ENCODE assay signal across 20 mouse cellular contexts in the genomic region with DNA sequence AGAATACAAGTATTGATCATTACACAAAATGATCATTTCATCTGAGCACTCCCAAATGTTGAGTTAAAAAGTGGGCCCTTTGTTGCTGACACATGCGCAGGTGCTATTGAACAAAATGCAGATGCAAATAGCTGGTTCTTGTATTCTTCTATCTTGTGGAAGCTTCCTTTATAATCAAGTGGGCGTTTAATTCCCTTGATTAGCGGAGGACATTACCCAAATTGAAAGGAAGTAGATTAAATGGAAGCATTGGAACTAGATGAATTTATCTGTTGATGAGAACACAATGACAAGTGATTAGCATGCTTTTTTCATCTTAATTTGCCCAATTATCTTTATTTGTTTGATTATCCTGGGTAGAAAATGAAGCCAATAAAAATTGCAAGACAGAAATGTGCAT. TPM values are rescaled to one million over a fixed set of nuclear protein-coding genes. Genes with fewer than 3 reads are reported as not detected.
DNase-seq lines count a peak whose midpoint lies in the region; ATAC-seq and TF ChIP-seq lines count a peak whose summit lies in the region.
"Had no signal": no experiment of that assay in that cellular context is flagged by ENCODE, and none has a peak within 500 bp of the region (broad histone marks: within the 10 kb centered on the region; RNA-seq: fewer than 3 reads in every experiment).

No protein-coding gene starts in this region.

- H3K4me2 ChIP-seq in forebrain, embryonic 13.5 days = no peak overlapping the region
- no peak overlapping the region for H3K4me2 ChIP-seq in forebrain, embryonic 12.5 days
- no peak overlapping the region for H3K4me2 ChIP-seq in forebrain, embryonic 16.5 days (ENCODE audit: low read length)
- H3K4me2 ChIP-seq: embryonic facial prominence, embryonic 12.5 days had no signal

- no peak for TF ChIP-seq POLR2A in brain, embryonic 14.5 days (IDR thresholded peaks at IDR 0.05; ENCODE audit: borderline replicate concordance, extremely low read depth, insufficient read depth, insufficient read length, poor library complexity, severe bottlenecking)

- no peaks in the 10 kb centered on the region for H3K27me3 ChIP-seq in forebrain, embryonic 13.5 days
- no peaks in the 10 kb centered on the region for H3K27me3 ChIP-seq in forebrain, embryonic 12.5 days
- no peaks in the 10 kb centered on the region for H3K27me3 ChIP-seq in forebrain, embryonic 16.5 days (replicated peaks; ENCODE audit: control insufficient read depth, insufficient read depth, low read length)
- no peaks in the 10 kb centered on the region for H3K27me3 ChIP-seq in forebrain, embryonic 10.5 days (ENCODE audit: poor library complexity, severe bottlenecking)
- H3K27me3 ChIP-seq: CH12.LX; embryonic facial prominence, embryonic 12.5 days; Patski had no signal

- H3K9ac ChIP-seq in forebrain, embryonic 13.5 days = no peak overlapping the region
- H3K9ac ChIP-seq in forebrain, embryonic 12.5 days = no peak overlapping the region
- H3K9ac ChIP-seq in forebrain, embryonic 16.5 days (replicated peaks; ENCODE audit: low read depth, low read length) = no peak overlapping the region
- H3K9ac ChIP-seq: embryonic facial prominence, embryonic 12.5 days had no signal

- H3K36me3 ChIP-seq in forebrain, embryonic 13.5 days (ENCODE audit: poor library complexity, severe bottlenecking) = no peaks in the 10 kb centered on the region
- no peaks in the 10 kb centered on the region for H3K36me3 ChIP-seq in forebrain, embryonic 12.5 days (replicated peaks)
- no peaks in the 10 kb centered on the region for H3K36me3 ChIP-seq in forebrain, embryonic 16.5 days (ENCODE audit: control insufficient read depth, insufficient read depth)
- H3K36me3 ChIP-seq in forebrain, embryonic 10.5 days (replicated peaks) = no peaks in the 10 kb centered on the region
- H3K36me3 ChIP-seq: embryonic facial prominence, embryonic 10.5 days; embryonic facial prominence, embryonic 12.5 days; G1E had no signal

- no peak for TF ChIP-seq CTCF in brain, embryonic 14.5 days (IDR thresholded peaks at IDR 0.05; ENCODE audit: borderline replicate concordance, extremely low read depth, insufficient read depth, insufficient read length)

- no peak overlapping the region for H3K4me3 ChIP-seq in forebrain, embryonic 13.5 days
- H3K4me3 ChIP-seq in forebrain, embryonic 12.5 days (replicated peaks) = no peak overlapping the region
- H3K4me3 ChIP-seq in forebrain, embryonic 16.5 days (replicated peaks; ENCODE audit: low read length) = no peak overlapping the region
- H3K4me3 ChIP-seq in forebrain, embryonic 10.5 days = no peak overlapping the region
- H3K4me3 ChIP-seq: embryonic facial prominence, embryonic 10.5 days; embryonic facial prominence, embryonic 12.5 days had no signal

- no peaks in the 10 kb centered on the region for H3K9me3 ChIP-seq in forebrain, embryonic 13.5 days (replicated peaks)
- no peaks in the 10 kb centered on the region for H3K9me3 ChIP-seq in forebrain, embryonic 12.5 days
- no peaks in the 10 kb centered on the region for H3K9me3 ChIP-seq in forebrain, embryonic 16.5 days (ENCODE audit: control insufficient read depth, low read length)
- no peaks in the 10 kb centered on the region for H3K9me3 ChIP-seq in forebrain, embryonic 10.5 days
- H3K9me3 ChIP-seq: embryonic facial prominence, embryonic 10.5 days; embryonic facial prominence, embryonic 12.5 days; G1E had no signal

- DNase-seq in forebrain, embryonic 10.5 days (ENCODE audit: extremely low spot score, low spot score) = no peak
- peak; percentile 63 for DNase-seq in brain, embryonic 14.5 days (ENCODE audit: low read depth)
- DNase-seq: adrenal gland, adult 8-10 months; adrenal gland, postnatal 25 days; B cell, adult 2 months; cerebellum, adult 11-12 months; cerebellum, adult 2 months; cerebellum, adult 9-10 months; cerebellum, postnatal 10 days; cerebellum, postnatal 25 days had no signal

- H3K27ac ChIP-seq in forebrain, embryonic 13.5 days = no peak overlapping the region
- H3K27ac ChIP-seq in forebrain, embryonic 12.5 days = no peak overlapping the region
- H3K27ac ChIP-seq in forebrain, embryonic 16.5 days (ENCODE audit: low read length) = no peak overlapping the region
- H3K27ac ChIP-seq in forebrain, embryonic 10.5 days = no peak overlapping the region
- H3K27ac ChIP-seq: embryonic facial prominence, embryonic 10.5 days; embryonic facial prominence, embryonic 12.5 days had no signal

- no peaks in the 10 kb centered on the region for H3K4me1 ChIP-seq in forebrain, embryonic 13.5 days
- H3K4me1 ChIP-seq in forebrain, embryonic 12.5 days = no peaks in the 10 kb centered on the region
- H3K4me1 ChIP-seq in forebrain, embryonic 16.5 days (replicated peaks; ENCODE audit: control insufficient read depth, insufficient read depth, low read length) = no peaks in the 10 kb centered on the region
- H3K4me1 ChIP-seq in forebrain, embryonic 10.5 days = no peaks in the 10 kb centered on the region
- H3K4me1 ChIP-seq: embryonic facial prominence, embryonic 10.5 days; embryonic facial prominence, embryonic 12.5 days had no signal

- peak; percentile 58; the same call in 1 of the 2 replicates for ATAC-seq in forebrain, embryonic 13.5 days
- ATAC-seq in forebrain, embryonic 12.5 days (ENCODE audit: low FRiP score) = no peak
- ATAC-seq in forebrain, embryonic 16.5 days = peak; percentile 73
- ATAC-seq: activated CD4-positive, CD25-positive, alpha-beta regulatory T cell, adult 4 months; CD4-positive, CD25-positive, alpha-beta regulatory T cell, adult 4 months; Patski had no signal

- 57% methylated on average over 3 of the region's 3 CpGs for WGBS in forebrain, embryonic 13.5 days
- 68% methylated on average over 3 of the region's 3 CpGs for WGBS in forebrain, embryonic 12.5 days
- WGBS in forebrain, embryonic 16.5 days = 47% methylated on average over 3 of the region's 3 CpGs
- 87% methylated on average over 3 of the region's 3 CpGs for WGBS in forebrain, embryonic 10.5 days

RNA-seq across cellular contexts. Expression of gene Trat1, which starts 51.6 kb away (rescaled TPM):
- polyA plus RNA-seq in forebrain, embryonic 13.5 days (2015; fragmentation: Nextera tagmentation; extraction: Ambion mirVana) = not detected in 2 replicates
- polyA plus RNA-seq in forebrain, embryonic 12.5 days (2016; fragmentation: Nextera tagmentation; extraction: Ambion mirVana) = 0.04 TPM in 1 of 2 replicates, not detected in the other
- not detected in 2 replicates for polyA plus RNA-seq in forebrain, embryonic 16.5 days (2015; fragmentation: Nextera tagmentation; extraction: Ambion mirVana)
- not detected in 2 replicates for polyA plus RNA-seq in forebrain, embryonic 10.5 days (2016; fragmentation: Nextera tagmentation; extraction: Ambion mirVana)
- 0.05 and 0.10 TPM in 2 replicates for polyA plus RNA-seq in brain, embryonic 14.5 days (2012; rRNA removed)
- polyA plus RNA-seq: embryonic facial prominence, embryonic 10.5 days; embryonic facial prominence, embryonic 12.5 days; G1E; Patski had no signal
